In genomic region chr9:74479273-74479672, GRCm38 (mm10) we compare ENCODE assay signal across 21 mouse cellular contexts.
DNase-seq lines count a peak whose midpoint lies in the region; ATAC-seq lines count a peak whose summit lies in the region.
"Had no signal": no experiment of that assay in that cellular context is flagged by ENCODE, and none has a peak within 500 bp of the region (broad histone marks: within the 10 kb centered on the region; RNA-seq: fewer than 3 reads in every experiment).

No protein-coding gene starts in this region.

- 0 out of 2 replicates have a peak overlapping the region, but pooled peaks have one; percentile 4 for H3K4me2 ChIP-seq in neural tube, embryonic 12.5 days (replicated peaks)
- peak overlapping the region; percentile 28 for H3K4me2 ChIP-seq in neural tube, embryonic 13.5 days
- no peak overlapping the region for H3K4me2 ChIP-seq in intestine, embryonic 15.5 days (replicated peaks)
- H3K4me2 ChIP-seq: heart, embryonic 13.5 days had no signal

- H3K27ac ChIP-seq in neural tube, embryonic 12.5 days: no peak overlapping the region
- no peak overlapping the region; the same call in 1 of the 2 replicates for H3K27ac ChIP-seq in neural tube, embryonic 13.5 days (replicated peaks)
- no peak overlapping the region for H3K27ac ChIP-seq in intestine, embryonic 15.5 days
- H3K27ac ChIP-seq: heart, embryonic 13.5 days had no signal

- no peaks in the 10 kb centered on the region for H3K36me3 ChIP-seq in neural tube, embryonic 12.5 days
- H3K36me3 ChIP-seq in neural tube, embryonic 13.5 days: no peaks in the 10 kb centered on the region
- no peaks in the 10 kb centered on the region for H3K36me3 ChIP-seq in intestine, embryonic 15.5 days
- H3K36me3 ChIP-seq: heart, embryonic 13.5 days had no signal

- 58% methylated on average over 8 of the region's 8 CpGs for WGBS in neural tube, embryonic 12.5 days
- 41% methylated on average over 8 of the region's 8 CpGs for WGBS in neural tube, embryonic 13.5 days
- 38% methylated on average over 8 of the region's 8 CpGs for WGBS in intestine, embryonic 15.5 days

- no peak for ATAC-seq in neural tube, embryonic 12.5 days (ENCODE audit: low FRiP score, low read depth)
- ATAC-seq in neural tube, embryonic 13.5 days (ENCODE audit: low read depth): no peak
- no peak for ATAC-seq in intestine, embryonic 15.5 days
- ATAC-seq: forebrain, embryonic 14.5 days had no signal

- no peak overlapping the region for H3K4me3 ChIP-seq in neural tube, embryonic 12.5 days
- H3K4me3 ChIP-seq in neural tube, embryonic 13.5 days: no peak overlapping the region
- H3K4me3 ChIP-seq in intestine, embryonic 15.5 days (replicated peaks): no peak overlapping the region
- H3K4me3 ChIP-seq: heart, embryonic 13.5 days; megakaryocyte, embryonic 14.5 days had no signal

- H3K9me3 ChIP-seq in neural tube, embryonic 12.5 days: no peaks in the 10 kb centered on the region
- H3K9me3 ChIP-seq in neural tube, embryonic 13.5 days: no peaks in the 10 kb centered on the region
- H3K9me3 ChIP-seq in intestine, embryonic 15.5 days: no peaks in the 10 kb centered on the region
- H3K9me3 ChIP-seq: heart, embryonic 13.5 days; megakaryocyte, embryonic 14.5 days had no signal

- DNase-seq in embryo, embryonic 10.5 days (ENCODE audit: low spot score): peak; percentile 2
- no peak for DNase-seq in embryo, embryonic 10 days (ENCODE audit: low spot score)
- no peak for DNase-seq in neural tube, embryonic 10.5 days (ENCODE audit: extremely low spot score, low spot score)
- DNase-seq in spleen, postnatal 10 days (ENCODE audit: low spot score in 2 of 2): no peak
- no peak for DNase-seq in layer of hippocampus, adult 11-12 months (ENCODE audit: low spot score)
- DNase-seq: adrenal gland, adult 8-10 months; cerebellum, postnatal 14 days; gastrocnemius, postnatal 14 days; heart, adult 18-20 months; kidney, adult 9 months; kidney, postnatal 25 days; lung, adult 18-20 months; lung, postnatal 14 days; spleen, adult 18-20 months; thymus, adult 18-20 months had no signal

- H3K27me3 ChIP-seq in neural tube, embryonic 12.5 days (replicated peaks): no peaks in the 10 kb centered on the region
- no peaks in the 10 kb centered on the region for H3K27me3 ChIP-seq in neural tube, embryonic 13.5 days
- H3K27me3 ChIP-seq in intestine, embryonic 15.5 days (replicated peaks): no peaks in the 10 kb centered on the region
- H3K27me3 ChIP-seq: heart, embryonic 13.5 days; megakaryocyte, embryonic 14.5 days had no signal

- H3K4me1 ChIP-seq in neural tube, embryonic 12.5 days: peaks cover 3% of the 10 kb centered on the region; the same call in 1 of the 2 replicates
- H3K4me1 ChIP-seq in neural tube, embryonic 13.5 days (replicated peaks): peaks cover 6% of the 10 kb centered on the region; the same call in 1 of the 2 replicates
- no peaks in the 10 kb centered on the region for H3K4me1 ChIP-seq in intestine, embryonic 15.5 days (replicated peaks)
- H3K4me1 ChIP-seq: megakaryocyte, embryonic 14.5 days had no signal

- H3K9ac ChIP-seq in neural tube, embryonic 12.5 days: no peak overlapping the region
- no peak overlapping the region for H3K9ac ChIP-seq in neural tube, embryonic 13.5 days
- no peak overlapping the region for H3K9ac ChIP-seq in intestine, embryonic 15.5 days
- H3K9ac ChIP-seq: heart, embryonic 13.5 days had no signal
